Mouse (Mus musculus) MEL (cell line): Measurements from ENCODE around the gene Gpr19.

Source experiments
- ZC3H11A ChIP-seq: IDR thresholded peaks from 2 replicates; pipeline ENCODE4 v1.6.1; 2012; ENCODE audit warnings: low read depth, mild to moderate bottlenecking, inconsistent platforms, low read length, improper control_type of control experiment
- ZMIZ1 ChIP-seq: IDR thresholded peaks from 2 replicates; pipeline ENCODE4 v1.6.1; 2012; ENCODE audit warnings: low read depth, mild to moderate bottlenecking, inconsistent platforms, low read length, improper control_type of control experiment, moderate library complexity

GRCm38 (mm10) chr6:134933207-134933558, 34.8 kb upstream of the Gpr19 start:
- TF ChIP-seq ZMIZ1 (no peak), ZC3H11A (no peak)
